Mouse (Mus musculus) neural tube, embryonic 14.5 days (tissue): ENCODE results near the gene Slmap. TPM values are rescaled to one million over a fixed set of nuclear protein-coding genes. Genes with fewer than 3 reads are reported as not detected.

Source experiments
- ATAC-seq: fragments of 200-750 bp; cut with Nextera tagmentation; 2 replicates; pipeline ENCODE4 v1.8.0; 2017; ENCODE audit warnings: low read depth, mild to moderate bottlenecking, moderate TSS enrichment, moderate library complexity
- H3K27ac ChIP-seq: fragments of 300-500 bp; sonication (generic); 2 replicates; pipeline ENCODE4 v1.5.1; 2014; ENCODE audit warnings: low read depth, mild to moderate bottlenecking, control low read depth, low read length, moderate library complexity, mixed read lengths
- H3K27me3 ChIP-seq: fragments of 300-500 bp; sonication (generic); 2 replicates; pipeline ENCODE4 v1.6.1; 2014; ENCODE audit warnings: low read length; ENCODE audit not compliant: control insufficient read depth, insufficient read depth
- H3K36me3 ChIP-seq: fragments of 300-500 bp; sonication (generic); 2 replicates; pipeline ENCODE4 v1.6.1; 2014; ENCODE audit warnings: low read length, mixed read lengths; ENCODE audit not compliant: control insufficient read depth, insufficient read depth
- H3K4me1 ChIP-seq: fragments of 300-500 bp; sonication (generic); 2 replicates; pipeline ENCODE4 v1.6.1; 2014; ENCODE audit warnings: low read length; ENCODE audit not compliant: control insufficient read depth, insufficient read depth
- H3K4me2 ChIP-seq: fragments of 300-500 bp; sonication (generic); 2 replicates; pipeline ENCODE4 v1.6.1; 2014; ENCODE audit warnings: mild to moderate bottlenecking, low read depth, low read length, control low read depth
- H3K4me3 ChIP-seq: fragments of 300-500 bp; sonication (generic); 2 replicates; pipeline ENCODE4 v1.5.1; 2014; ENCODE audit warnings: low read depth, low read length, control low read depth, mixed read lengths
- H3K9ac ChIP-seq: fragments of 300-500 bp; sonication (generic); replicated peaks from 2 replicates; pipeline ENCODE4 v1.6.1; 2014; ENCODE audit warnings: low read depth, mild to moderate bottlenecking, control low read depth, low read length, mixed read lengths
- H3K9me3 ChIP-seq: fragments of 300-500 bp; sonication (generic); 2 replicates; pipeline ENCODE4 v1.6.1; 2016; ENCODE audit warnings: low read length; ENCODE audit not compliant: control insufficient read depth
- WGBS: fragments of 180-500 bp; shearing (Covaris S2); extraction: QIAGEN DNeasy Blood & Tissue Kit; methylation state at CpG from one replicate; pipeline ENCODE4 v1.1.7; 2014; 5-methylcytosine and 5-hydroxymethylcytosine counted together
- polyA plus RNA-seq: library from polyadenylated mRNA; unstranded; fragments of >200 nt; fragmentation: Nextera tagmentation; extraction: Ambion mirVana; gene quantifications from 2 replicates; pipeline ENCODE4 v1.2.1, GENCODE M21; 2014

The Slmap gene
- polyA plus RNA-seq, 1 experiment from 2014 or later, result 18.4 TPM

GRCm38 (mm10) chr14:26562247-26562646 is 27.5 kb upstream of the Slmap start:
- Histone ChIP-seq H3K4me3 (no peak overlapping the region), H3K4me2 (no peak overlapping the region), H3K36me3 (no peaks in the 10 kb centered on the region), H3K9ac (no peak overlapping the region), H3K4me1 (no peaks in the 10 kb centered on the region), H3K27ac (no peak overlapping the region), H3K27me3 (no peaks in the 10 kb centered on the region), H3K9me3 (no peaks in the 10 kb centered on the region)
- no peak for ATAC-seq
- 87% methylated on average over 2 of the region's 2 CpGs for WGBS

- WGBS, result 84% methylated on average over 7 of the region's 7 CpGs
- Histone ChIP-seq H3K27ac (no peak overlapping the region), H3K4me2 (no peak overlapping the region), H3K9me3 (no peaks in the 10 kb centered on the region), H3K27me3 (no peaks in the 10 kb centered on the region), H3K4me1 (no peaks in the 10 kb centered on the region), H3K36me3 (no peaks in the 10 kb centered on the region), H3K9ac (no peak overlapping the region), H3K4me3 (no peak overlapping the region)
- ATAC-seq, result no peak
Observed at GRCm38 (mm10) chr14:26558536-26558935, 23.8 kb upstream of the Slmap start.

- H3K4me2 ChIP-seq, result no peak overlapping the region
- whole genome bisulfite sequencing, result 59% methylated on average over 1 of the region's 1 CpGs
- no peaks in the 10 kb centered on the region for H3K9me3 ChIP-seq
- no peak for ATAC-seq
- no peaks in the 10 kb centered on the region for H3K4me1 ChIP-seq
- no peak overlapping the region for H3K4me3 ChIP-seq
- H3K36me3 ChIP-seq, result no peaks in the 10 kb centered on the region
- no peak overlapping the region for H3K9ac ChIP-seq
- H3K27me3 ChIP-seq, result no peaks in the 10 kb centered on the region
- no peak overlapping the region for H3K27ac ChIP-seq
Observed at GRCm38 (mm10) chr14:26557581-26557980, 22.9 kb upstream of the Slmap start.

- no peak for ATAC-seq
- 91% methylated on average over 3 of the region's 3 CpGs for WGBS
Observed at GRCm38 (mm10) chr14:26552853-26553252, 18.1 kb upstream of the Slmap start.

GRCm38 (mm10) chr14:26552441-26552840 is 17.7 kb upstream of the Slmap start:
- 84% methylated on average over 2 of the region's 2 CpGs for WGBS
- ATAC-seq, result no peak
- no peak overlapping the region for H3K9ac ChIP-seq

More at GRCm38 (mm10) chr14:26552853-26553252, 18.1 kb upstream of the Slmap start:
- H3K9me3 ChIP-seq, result no peaks in the 10 kb centered on the region
- H3K27ac ChIP-seq, result no peak overlapping the region
- H3K4me2 ChIP-seq, result no peak overlapping the region
- no peaks in the 10 kb centered on the region for H3K4me1 ChIP-seq
- no peak overlapping the region for H3K4me3 ChIP-seq
- no peaks in the 10 kb centered on the region for H3K27me3 ChIP-seq
- no peak overlapping the region for H3K9ac ChIP-seq
- H3K36me3 ChIP-seq, result no peaks in the 10 kb centered on the region

GRCm38 (mm10) chr14:26550712-26551111 is 16.0 kb upstream of the Slmap start:
- Histone ChIP-seq H3K36me3 (no peaks in the 10 kb centered on the region), H3K27ac (no peak overlapping the region), H3K4me3 (no peak overlapping the region), H3K9ac (no peak overlapping the region), H3K4me1 (no peaks in the 10 kb centered on the region), H3K4me2 (no peak overlapping the region), H3K9me3 (no peaks in the 10 kb centered on the region), H3K27me3 (no peaks in the 10 kb centered on the region)
- no peak for ATAC-seq
- 92% methylated on average over 8 of the region's 8 CpGs for WGBS

More at GRCm38 (mm10) chr14:26552441-26552840, 17.7 kb upstream of the Slmap start:
- no peaks in the 10 kb centered on the region for H3K36me3 ChIP-seq
- no peaks in the 10 kb centered on the region for H3K9me3 ChIP-seq
- H3K4me1 ChIP-seq, result no peaks in the 10 kb centered on the region
- no peaks in the 10 kb centered on the region for H3K27me3 ChIP-seq
- no peak overlapping the region for H3K27ac ChIP-seq
- no peak overlapping the region for H3K4me3 ChIP-seq
- no peak overlapping the region for H3K4me2 ChIP-seq

- Histone ChIP-seq H3K36me3 (no peaks in the 10 kb centered on the region), H3K4me1 (no peaks in the 10 kb centered on the region), H3K9ac (no peak overlapping the region), H3K27me3 (no peaks in the 10 kb centered on the region), H3K4me2 (no peak overlapping the region), H3K9me3 (no peaks in the 10 kb centered on the region), H3K4me3 (no peak overlapping the region), H3K27ac (no peak overlapping the region)
- 82% methylated on average over 10 of the region's 10 CpGs for WGBS
- no peak for ATAC-seq
Observed at GRCm38 (mm10) chr14:26547516-26548488, 13.1 kb upstream of the Slmap start.

GRCm38 (mm10) chr14:26542136-26542535 is 7.4 kb upstream of the Slmap start:
- H3K27ac ChIP-seq, result no peak overlapping the region
- H3K9me3 ChIP-seq, result no peaks in the 10 kb centered on the region
- H3K4me3 ChIP-seq, result no peak overlapping the region
- no peak overlapping the region for H3K9ac ChIP-seq
- whole genome bisulfite sequencing, result 98% methylated on average over 1 of the region's 1 CpGs
- no peak overlapping the region for H3K4me2 ChIP-seq
- no peaks in the 10 kb centered on the region for H3K4me1 ChIP-seq
- ATAC-seq, result no peak
- H3K27me3 ChIP-seq, result no peaks in the 10 kb centered on the region
- H3K36me3 ChIP-seq, result no peaks in the 10 kb centered on the region

GRCm38 (mm10) chr14:26540577-26540976 is 5.8 kb upstream of the Slmap start:
- Histone ChIP-seq H3K27ac (no peak overlapping the region), H3K9ac (no peak overlapping the region), H3K4me1 (no peaks in the 10 kb centered on the region), H3K4me2 (no peak overlapping the region), H3K36me3 (no peaks in the 10 kb centered on the region), H3K9me3 (no peaks in the 10 kb centered on the region), H3K27me3 (no peaks in the 10 kb centered on the region), H3K4me3 (no peak overlapping the region)
- ATAC-seq, result no peak
- WGBS, result 78% methylated on average over 1 of the region's 1 CpGs
